Mouse (Mus musculus) liver, embryonic 15.5 days (tissue): ENCODE measurements at regions not wholly inside any gene's neighbourhood (a gene's known extent, or its start where the extent isn't known, plus 50 kb on each side); places are given as distances from the start of the nearest gene placed in this dataset.

Experiments
- ATAC-seq: fragments of 200-750 bp; cut with Nextera tagmentation; 2 replicates; pipeline ENCODE4 v1.8.0; 2017; ENCODE audit warnings: moderate number of reproducible peaks, mild to moderate bottlenecking, moderate library complexity; ENCODE audit not compliant: insufficient read depth
- H3K27ac ChIP-seq: fragments of 300-500 bp; sonication (generic); replicated peaks from 2 replicates; pipeline ENCODE4 v1.5.1; 2015; ENCODE audit warnings: mild to moderate bottlenecking, inconsistent platforms
- H3K27me3 ChIP-seq: fragments of 300-500 bp; sonication (generic); 2 replicates; pipeline ENCODE4 v1.6.1; 2015; ENCODE audit warnings: mild to moderate bottlenecking, inconsistent platforms
- H3K36me3 ChIP-seq: fragments of 300-500 bp; sonication (generic); replicated peaks from 2 replicates; pipeline ENCODE4 v1.6.1; 2015; ENCODE audit warnings: moderate library complexity, mild to moderate bottlenecking, inconsistent platforms
- H3K4me1 ChIP-seq: fragments of 300-500 bp; sonication (generic); replicated peaks from 2 replicates; pipeline ENCODE4 v1.6.1; 2015; ENCODE audit warnings: inconsistent platforms
- H3K4me2 ChIP-seq: fragments of 300-500 bp; sonication (generic); 2 replicates; pipeline ENCODE4 v1.6.1; 2015; ENCODE audit warnings: moderate library complexity, mild to moderate bottlenecking, inconsistent platforms
- H3K4me3 ChIP-seq: fragments of 300-500 bp; sonication (generic); replicated peaks from 2 replicates; pipeline ENCODE4 v1.5.1; 2015; ENCODE audit warnings: mild to moderate bottlenecking, inconsistent platforms
- H3K9ac ChIP-seq: fragments of 300-500 bp; sonication (generic); 2 replicates; pipeline ENCODE4 v1.6.1; 2015; ENCODE audit warnings: moderate library complexity, mild to moderate bottlenecking, inconsistent platforms
- H3K9me3 ChIP-seq: fragments of 300-500 bp; sonication (generic); replicated peaks from 2 replicates; pipeline ENCODE4 v1.6.1; 2016; ENCODE audit warnings: inconsistent platforms
- WGBS: fragments of 180-500 bp; shearing (Covaris S2); methylation state at CpG from one replicate; pipeline ENCODE4 v1.1.7; 2015; ENCODE audit warnings: mixed read lengths; ENCODE audit not compliant: insufficient replicate concordance; 5-methylcytosine and 5-hydroxymethylcytosine counted together

GRCm38 (mm10) chr16:30778078-30778477 is 178.6 kb downstream of the Fam43a start:
- ATAC-seq: no peak
- H3K27me3 ChIP-seq: no peaks in the 10 kb centered on the region
- H3K9me3 ChIP-seq: no peaks in the 10 kb centered on the region
- WGBS: 65% methylated on average over 7 of the region's 7 CpGs
- H3K27ac ChIP-seq: no peak overlapping the region
- H3K36me3 ChIP-seq: no peaks in the 10 kb centered on the region
- no peak overlapping the region for H3K9ac ChIP-seq
- H3K4me1 ChIP-seq: peaks cover 4% of the 10 kb centered on the region; the same call in 1 of the 2 replicates
- H3K4me2 ChIP-seq: no peak overlapping the region
- no peak overlapping the region for H3K4me3 ChIP-seq

GRCm38 (mm10) chr16:30778945-30779344 is 179.4 kb downstream of the Fam43a start:
- 52% methylated on average over 5 of the region's 5 CpGs for WGBS
- H3K27ac ChIP-seq: no peak overlapping the region
- H3K27me3 ChIP-seq: no peaks in the 10 kb centered on the region

GRCm38 (mm10) chr16:30784261-30784660 is 184.7 kb downstream of the Fam43a start:
- Histone ChIP-seq H3K4me2 (no peak overlapping the region), H3K36me3 (no peaks in the 10 kb centered on the region), H3K27me3 (no peaks in the 10 kb centered on the region), H3K9me3 (no peaks in the 10 kb centered on the region), H3K27ac (no peak overlapping the region), H3K9ac (no peak overlapping the region), H3K4me1 (peaks cover 31% of the 10 kb centered on the region), H3K4me3 (no peak overlapping the region)
- 78% methylated on average over 5 of the region's 5 CpGs for WGBS
- ATAC-seq: no peak

More at GRCm38 (mm10) chr16:30778945-30779344, 179.4 kb downstream of the Fam43a start:
- H3K4me1 ChIP-seq: peaks cover 4% of the 10 kb centered on the region; the same call in 1 of the 2 replicates
- no peaks in the 10 kb centered on the region for H3K9me3 ChIP-seq
- H3K4me3 ChIP-seq: no peak overlapping the region
- no peaks in the 10 kb centered on the region for H3K36me3 ChIP-seq
- no peak overlapping the region for H3K4me2 ChIP-seq
- H3K9ac ChIP-seq: no peak overlapping the region
- ATAC-seq: no peak

GRCm38 (mm10) chr16:30784949-30785348 is 185.4 kb downstream of the Fam43a start:
- 60% methylated on average over 1 of the region's 1 CpGs for WGBS
- no peak for ATAC-seq
- Histone ChIP-seq H3K4me2 (no peak overlapping the region), H3K9ac (no peak overlapping the region), H3K27me3 (no peaks in the 10 kb centered on the region), H3K27ac (no peak overlapping the region), H3K36me3 (no peaks in the 10 kb centered on the region), H3K4me1 (peaks cover 38% of the 10 kb centered on the region), H3K4me3 (no peak overlapping the region), H3K9me3 (no peaks in the 10 kb centered on the region)

- Histone ChIP-seq H3K4me3 (no peak overlapping the region), H3K36me3 (no peaks in the 10 kb centered on the region), H3K4me2 (no peak overlapping the region), H3K4me1 (peaks cover 49% of the 10 kb centered on the region), H3K27me3 (no peaks in the 10 kb centered on the region), H3K27ac (no peak overlapping the region), H3K9ac (no peak overlapping the region), H3K9me3 (no peaks in the 10 kb centered on the region)
- WGBS: 51% methylated on average over 3 of the region's 3 CpGs
- no peak for ATAC-seq
These were observed 186.5 kb downstream of the Fam43a start for GRCm38 (mm10) chr16:30786060-30786459.

GRCm38 (mm10) chr16:30787351-30787750 is 187.8 kb downstream of the Fam43a start:
- peaks cover 58% of the 10 kb centered on the region for H3K4me1 ChIP-seq
- H3K4me3 ChIP-seq: no peak overlapping the region
- no peaks in the 10 kb centered on the region for H3K9me3 ChIP-seq
- H3K36me3 ChIP-seq: no peaks in the 10 kb centered on the region
- H3K4me2 ChIP-seq: no peak overlapping the region
- 57% methylated on average over 1 of the region's 1 CpGs for WGBS
- no peak overlapping the region for H3K9ac ChIP-seq
- 0 out of 2 replicates have a peak overlapping the region, but pooled peaks have one; percentile 15 for H3K27ac ChIP-seq
- no peaks in the 10 kb centered on the region for H3K27me3 ChIP-seq
- ATAC-seq: no peak

GRCm38 (mm10) chr16:30788321-30788781 is 188.8 kb downstream of the Fam43a start:
- 16% methylated on average over 11 of the region's 11 CpGs for WGBS
- peak overlapping the region; percentile 44 for H3K4me2 ChIP-seq
- peaks cover 67% of the 10 kb centered on the region for H3K4me1 ChIP-seq
- H3K36me3 ChIP-seq: no peaks in the 10 kb centered on the region
- H3K4me3 ChIP-seq: no peak overlapping the region
- ATAC-seq: peak; percentile 77
- no peaks in the 10 kb centered on the region for H3K9me3 ChIP-seq
- H3K9ac ChIP-seq: no peak overlapping the region
- H3K27me3 ChIP-seq: no peaks in the 10 kb centered on the region
- peak overlapping the region; percentile 57 for H3K27ac ChIP-seq

GRCm38 (mm10) chr16:30788944-30789781 is 189.6 kb downstream of the Fam43a start:
- no peaks in the 10 kb centered on the region for H3K9me3 ChIP-seq
- ATAC-seq: peak; percentile 47; the same call in 1 of the 2 replicates
- no peak overlapping the region for H3K9ac ChIP-seq
- H3K36me3 ChIP-seq: no peaks in the 10 kb centered on the region
- H3K27ac ChIP-seq: peak overlapping the region; percentile 57; the same call in 1 of the 2 replicates
- H3K4me1 ChIP-seq: peaks cover 74% of the 10 kb centered on the region
- 49% methylated on average over 15 of the region's 15 CpGs for WGBS
- no peak overlapping the region for H3K4me3 ChIP-seq
- no peaks in the 10 kb centered on the region for H3K27me3 ChIP-seq
- H3K4me2 ChIP-seq: peak overlapping the region; percentile 44

- peak overlapping the region; percentile 57 for H3K27ac ChIP-seq
- H3K9ac ChIP-seq: no peak overlapping the region
- H3K4me2 ChIP-seq: peak overlapping the region; percentile 25; the same call in 1 of the 2 replicates
- H3K36me3 ChIP-seq: no peaks in the 10 kb centered on the region
- no peak overlapping the region for H3K4me3 ChIP-seq
- ATAC-seq: no peak
- 21% methylated on average over 3 of the region's 3 CpGs for WGBS
- H3K27me3 ChIP-seq: no peaks in the 10 kb centered on the region
- H3K9me3 ChIP-seq: no peaks in the 10 kb centered on the region
- peaks cover 83% of the 10 kb centered on the region for H3K4me1 ChIP-seq
These were observed 190.5 kb downstream of the Fam43a start for GRCm38 (mm10) chr16:30790036-30790435.

GRCm38 (mm10) chr16:30790551-30791001 is 191.1 kb downstream of the Fam43a start:
- 12% methylated on average over 4 of the region's 4 CpGs for WGBS
- Histone ChIP-seq H3K9ac (no peak overlapping the region), H3K27me3 (no peaks in the 10 kb centered on the region), H3K4me1 (peaks cover 88% of the 10 kb centered on the region), H3K9me3 (no peaks in the 10 kb centered on the region), H3K4me3 (no peak overlapping the region), H3K4me2 (peak overlapping the region; percentile 25; the same call in 1 of the 2 replicates), H3K36me3 (no peaks in the 10 kb centered on the region), H3K27ac (peak overlapping the region; percentile 57)
- ATAC-seq: peak; percentile 34; the same call in 1 of the 2 replicates

- Histone ChIP-seq H3K36me3 (no peaks in the 10 kb centered on the region), H3K9ac (no peak overlapping the region), H3K27me3 (no peaks in the 10 kb centered on the region), H3K4me3 (no peak overlapping the region), H3K9me3 (no peaks in the 10 kb centered on the region), H3K27ac (peak overlapping the region; percentile 57; the same call in 1 of the 2 replicates), H3K4me1 (peaks cover 87% of the 10 kb centered on the region), H3K4me2 (no peak overlapping the region)
- 52% methylated on average over 10 of the region's 10 CpGs for WGBS
- ATAC-seq: no peak
These were observed 191.7 kb downstream of the Fam43a start for GRCm38 (mm10) chr16:30791048-30791855.
